Mouse (Mus musculus) c-Kit-positive CD71-positive TER-119-positive erythroid progenitor cells, embryonic 14.5 days (primary cell): ENCODE measurements around the gene Olfr904.
"Not testable (repeated sequence)": the region's sequence is repeated elsewhere in the genome, so short reads cannot be mapped to it uniquely, and the experiment has no call there.

Experiments
- DNase-seq: peaks from one replicate; pipeline ENCODE4 v3.0.0-alpha.2; 2013; ENCODE audit warnings: low spot score

Olfr904 gene

GRCm38 (mm10) chr9:38462844-38463243 is at the start of gene Olfr904:
Olfr904 (plus strand) TSS chr9:38463144.
- no peak for DNase-seq

- DNase-seq, result not testable (repeated sequence)
These were observed 49.4 kb upstream of the Olfr904 start for GRCm38 (mm10) chr9:38413502-38413901.

GRCm38 (mm10) chr9:38423801-38424200 is 39.1 kb upstream of the Olfr904 start:
- DNase-seq, result no peak

GRCm38 (mm10) chr9:38427026-38427425 is 35.9 kb upstream of the Olfr904 start:
- DNase-seq, result no peak

- DNase-seq, result no peak
These were observed 33.8 kb upstream of the Olfr904 start, which contains the start of gene Olfr901 for GRCm38 (mm10) chr9:38429155-38429554. Olfr901 (plus strand) TSS chr9:38429455.

GRCm38 (mm10) chr9:38447352-38447751 is 15.6 kb upstream of the Olfr904 start, which contains the start of gene Olfr902:
Olfr902 (plus strand) TSS chr9:38447652.
- no peak for DNase-seq

GRCm38 (mm10) chr9:38470807-38471206 is 7.9 kb downstream of the Olfr904 start, which contains the start of gene Olfr905:
Olfr905 (plus strand) TSS chr9:38471107.
- no peak for DNase-seq

GRCm38 (mm10) chr9:38486785-38487184 is 23.8 kb downstream of the Olfr904 start, which contains the start of gene Olfr906:
Olfr906 (plus strand) TSS chr9:38487085.
- DNase-seq, result no peak

GRCm38 (mm10) chr9:38495501-38495900 is 32.6 kb downstream of the Olfr904 start, which contains the start of gene Olfr907:
Olfr907 (plus strand) TSS chr9:38495801.
- DNase-seq, result no peak

- DNase-seq, result no peak
These were observed 49.4 kb downstream of the Olfr904 start for GRCm38 (mm10) chr9:38512353-38512752.
